Mouse (Mus musculus) heart, adult 18-20 months (tissue): ENCODE data around the gene Sema7a. TPM values are rescaled to one million over a fixed set of nuclear protein-coding genes. Genes with fewer than 3 reads are reported as not detected.

Experiments
- DNase-seq, 2 experiments: peaks; one replicate each; pipeline ENCODE4 v3.0.0; 2021 to 2022; ENCODE audit warnings: mixed read lengths in 1 of 2
- total RNA-seq, 2 experiments: library from RNA; stranded (reverse); gene quantifications; 2 replicates each; pipeline ENCODE4 v1.2.3; 2021

The Sema7a gene
- total RNA-seq, 2 experiments from 2014 or later: 31.7 to 31.8 TPM

GRCm38 (mm10) chr9:57975200-57975821 is 35.4 kb downstream of the Sema7a start:
- no peak for DNase-seq

GRCm38 (mm10) chr9:57978025-57978424 is 38.1 kb downstream of the Sema7a start:
- no peak for DNase-seq

- DNase-seq: no peak
These were observed 38.9 kb downstream of the Sema7a start for GRCm38 (mm10) chr9:57978858-57979257.

- DNase-seq: no peak
These were observed 40.7 kb downstream of the Sema7a start for GRCm38 (mm10) chr9:57980570-57980969.

- no peak for DNase-seq
These were observed 45.4 kb downstream of the Sema7a start for GRCm38 (mm10) chr9:57985304-57985703.

GRCm38 (mm10) chr9:57986293-57986692 is 46.4 kb downstream of the Sema7a start:
- DNase-seq: no peak

- no peak for DNase-seq
These were observed 48.2 kb downstream of the Sema7a start for GRCm38 (mm10) chr9:57988098-57988497.

GRCm38 (mm10) chr9:57989309-57989708 is 49.4 kb downstream of the Sema7a start:
- DNase-seq: no peak

- DNase-seq: peak; percentile 50 to 55
These were observed 50.7 kb downstream of the Sema7a start for GRCm38 (mm10) chr9:57990438-57991110.

- no peak for DNase-seq
These were observed 52.1 kb downstream of the Sema7a start for GRCm38 (mm10) chr9:57992060-57992459.

- no peak for DNase-seq
These were observed 53.1 kb downstream of the Sema7a start for GRCm38 (mm10) chr9:57992781-57993591.

- DNase-seq: no peak
These were observed 55.4 kb downstream of the Sema7a start for GRCm38 (mm10) chr9:57995282-57995681.

GRCm38 (mm10) chr9:57997511-57998031 is 57.7 kb downstream of the Sema7a start:
- DNase-seq: no peak

- DNase-seq: peak; percentile 51 to 75
These were observed 58.2 kb downstream of the Sema7a start for GRCm38 (mm10) chr9:57998032-57998659.

GRCm38 (mm10) chr9:57998685-57999084 is 58.8 kb downstream of the Sema7a start:
- DNase-seq: no peak

GRCm38 (mm10) chr9:57999676-58000075 is 59.8 kb downstream of the Sema7a start:
- DNase-seq: no peak

GRCm38 (mm10) chr9:58003272-58003671 is 63.4 kb downstream of the Sema7a start:
- no peak for DNase-seq

GRCm38 (mm10) chr9:58005753-58006461 is 66.0 kb downstream of the Sema7a start, which contains the start of gene Cyp11a1:
Gene Cyp11a1, plus strand, starts transcription at chr9:58006411.
- no peak for DNase-seq

- no peak for DNase-seq
These were observed 68.6 kb downstream of the Sema7a start for GRCm38 (mm10) chr9:58008336-58009014.

GRCm38 (mm10) chr9:58009015-58009362 is 69.1 kb downstream of the Sema7a start:
- DNase-seq: peak; percentile 76 to 82

- DNase-seq: no peak
These were observed 69.7 kb downstream of the Sema7a start for GRCm38 (mm10) chr9:58009588-58009987.
